Mouse (Mus musculus) layer of hippocampus, postnatal 14 days (tissue): ENCODE data around the gene Pla2g7. TPM values are rescaled to one million over a fixed set of nuclear protein-coding genes. Genes with fewer than 3 reads are reported as not detected.

Source experiments
- DNase-seq, 2 experiments: peaks; one replicate each; pipeline ENCODE4 v3.0.0; 2021 to 2022; ENCODE audit warnings: low spot score in 2 of 2, mixed read lengths in 1 of 2
- total RNA-seq, 2 experiments: library from RNA; stranded (reverse); gene quantifications; 2 replicates each; pipeline ENCODE4 v1.2.3; 2021

Pla2g7 gene
- total RNA-seq, 2 experiments from 2014 or later: 90.7 to 93.7 TPM

DNA sequence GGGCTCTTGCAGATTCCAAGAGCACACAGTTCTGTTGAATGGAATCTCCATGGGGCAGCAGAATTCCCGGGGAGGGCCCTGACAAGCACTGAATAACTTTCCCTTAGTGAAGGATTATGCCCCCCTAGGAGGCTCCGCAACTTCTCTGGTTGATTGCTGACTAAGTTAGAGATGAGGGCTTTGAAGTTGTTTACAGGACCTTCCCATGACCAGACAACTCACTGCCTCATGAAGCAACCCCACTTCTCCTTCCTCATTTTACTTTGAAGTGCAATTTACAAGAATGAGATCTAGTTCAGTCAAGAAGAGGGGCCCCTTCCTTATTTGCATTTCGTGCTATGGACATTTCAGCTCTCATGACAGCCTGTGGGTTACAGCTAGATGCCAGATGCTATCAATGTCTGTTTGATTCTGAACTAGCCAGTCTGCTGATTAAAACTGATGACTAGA lies 5.8 kb downstream of the Pla2g7 start:
- DNase-seq: no peak

DNA sequence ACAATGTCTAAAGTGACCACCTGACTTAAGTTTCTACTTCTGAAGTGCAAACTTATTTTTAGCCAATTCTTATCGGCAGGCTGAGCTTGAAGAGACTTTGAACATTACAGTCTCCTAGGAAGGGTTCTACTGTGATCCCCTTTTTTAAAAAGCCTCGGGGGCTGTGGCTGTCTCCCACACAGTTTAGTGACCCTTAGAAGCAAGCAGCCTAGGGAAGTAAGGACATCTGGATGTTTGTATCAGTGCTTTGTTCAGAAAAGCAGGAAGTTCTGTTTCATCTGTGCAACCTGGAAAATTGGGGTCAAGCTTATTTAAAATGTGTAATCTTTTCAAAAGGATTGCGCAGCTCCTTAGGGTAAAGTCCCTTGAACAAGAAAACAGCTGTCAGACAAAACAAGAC lies 12.6 kb downstream of the Pla2g7 start:
- DNase-seq: no peak

DNA sequence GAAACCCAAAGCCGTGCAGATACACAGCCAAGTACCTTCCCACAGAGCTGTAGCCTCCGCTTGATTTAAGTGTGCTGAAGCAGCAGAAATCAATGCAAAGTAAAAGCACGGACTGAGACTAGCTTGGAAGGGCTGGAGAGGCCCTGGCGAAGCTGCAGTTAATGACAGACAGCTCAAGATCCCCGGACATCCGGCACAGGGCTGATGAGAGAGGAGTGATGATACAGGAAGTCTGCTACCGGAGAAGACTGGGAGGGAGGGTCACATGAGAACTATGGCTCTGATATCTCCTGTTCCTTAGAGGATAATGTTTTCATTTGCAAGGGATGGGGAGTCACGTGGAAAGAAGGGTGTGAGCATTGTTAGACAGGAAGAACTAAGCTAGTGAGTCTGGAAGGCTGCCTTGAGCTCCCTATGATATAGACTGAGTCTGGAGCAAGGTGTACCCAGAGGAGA lies 13.1 kb downstream of the Pla2g7 start:
- DNase-seq: no peak

DNA sequence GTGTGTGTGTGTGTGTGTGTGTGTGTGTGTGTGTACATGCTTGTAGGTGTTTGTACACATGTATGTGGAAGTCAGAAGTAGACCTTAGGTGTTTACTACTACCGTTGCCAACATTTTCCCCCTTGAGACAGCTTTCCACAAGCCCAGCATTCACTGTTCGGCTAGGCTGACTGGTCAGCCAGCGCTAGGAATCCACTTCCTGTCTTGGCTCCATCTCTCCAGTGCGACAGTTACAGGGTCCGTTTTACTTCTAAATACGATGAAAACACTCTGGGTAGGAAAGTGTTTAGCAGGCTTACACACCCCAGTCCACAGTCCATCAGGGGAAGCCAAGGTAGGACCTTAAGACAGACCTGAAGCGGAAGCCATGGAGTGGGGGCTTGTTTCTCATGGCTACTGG lies 16.9 kb downstream of the Pla2g7 start:
- no peak for DNase-seq

DNA sequence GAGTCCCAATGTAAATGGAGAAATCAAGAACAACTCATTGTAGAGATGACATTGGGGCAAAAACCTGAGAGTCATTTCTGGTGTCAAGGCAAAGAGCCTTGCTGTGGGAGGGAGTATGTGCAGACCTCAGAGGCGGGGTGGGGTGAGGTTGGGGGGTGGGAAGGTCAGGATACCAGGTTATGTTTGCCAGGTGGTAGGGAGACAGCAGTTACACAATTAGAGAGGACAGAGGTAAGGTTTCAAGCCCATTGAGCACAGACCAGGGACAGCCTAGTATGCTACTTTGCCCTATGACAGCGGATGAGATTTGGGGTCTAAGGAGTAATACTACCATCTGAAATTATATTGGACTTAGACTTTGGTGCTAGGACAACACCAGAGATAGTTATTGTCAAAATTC lies 19.4 kb downstream of the Pla2g7 start:
- DNase-seq: no peak

DNA sequence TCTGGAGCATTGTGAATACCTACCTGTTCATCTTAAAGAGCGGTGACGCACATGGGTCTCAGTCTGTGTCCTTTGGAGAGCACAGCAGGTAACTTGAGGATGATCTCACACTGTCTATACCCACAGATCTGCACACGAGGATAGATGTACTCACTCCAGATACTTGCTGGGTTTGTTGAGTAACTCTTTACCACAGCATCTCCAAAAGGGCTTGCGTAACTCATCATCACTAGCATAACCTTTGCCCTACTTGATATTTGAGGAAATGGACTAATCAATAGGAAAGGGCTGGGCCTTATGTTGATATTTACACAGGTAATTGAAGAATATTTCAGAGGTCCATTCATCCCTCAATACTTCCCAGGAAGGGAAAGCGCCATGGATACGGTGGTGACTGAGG lies 21.9 kb downstream of the Pla2g7 start:
- no peak for DNase-seq

DNA sequence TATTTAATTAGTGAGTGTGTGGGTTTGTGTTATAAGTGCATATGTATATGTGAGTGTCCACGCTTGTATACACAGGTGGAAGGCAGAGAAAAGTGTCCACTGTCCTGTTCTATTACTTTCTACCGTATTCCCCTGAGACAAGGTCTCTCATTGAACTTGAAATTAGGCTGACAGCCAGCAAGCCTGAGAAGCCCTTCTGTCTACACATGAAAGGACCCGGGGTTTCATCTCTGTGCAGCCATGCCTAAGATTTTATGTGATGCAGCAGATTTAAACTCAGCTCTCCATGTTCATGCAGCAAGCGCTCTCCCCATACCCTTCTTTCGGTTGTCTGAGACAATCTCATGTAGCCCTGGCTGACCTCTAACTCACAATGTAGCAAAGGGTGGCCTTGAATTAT lies 22.6 kb downstream of the Pla2g7 start:
- DNase-seq: no peak

DNA sequence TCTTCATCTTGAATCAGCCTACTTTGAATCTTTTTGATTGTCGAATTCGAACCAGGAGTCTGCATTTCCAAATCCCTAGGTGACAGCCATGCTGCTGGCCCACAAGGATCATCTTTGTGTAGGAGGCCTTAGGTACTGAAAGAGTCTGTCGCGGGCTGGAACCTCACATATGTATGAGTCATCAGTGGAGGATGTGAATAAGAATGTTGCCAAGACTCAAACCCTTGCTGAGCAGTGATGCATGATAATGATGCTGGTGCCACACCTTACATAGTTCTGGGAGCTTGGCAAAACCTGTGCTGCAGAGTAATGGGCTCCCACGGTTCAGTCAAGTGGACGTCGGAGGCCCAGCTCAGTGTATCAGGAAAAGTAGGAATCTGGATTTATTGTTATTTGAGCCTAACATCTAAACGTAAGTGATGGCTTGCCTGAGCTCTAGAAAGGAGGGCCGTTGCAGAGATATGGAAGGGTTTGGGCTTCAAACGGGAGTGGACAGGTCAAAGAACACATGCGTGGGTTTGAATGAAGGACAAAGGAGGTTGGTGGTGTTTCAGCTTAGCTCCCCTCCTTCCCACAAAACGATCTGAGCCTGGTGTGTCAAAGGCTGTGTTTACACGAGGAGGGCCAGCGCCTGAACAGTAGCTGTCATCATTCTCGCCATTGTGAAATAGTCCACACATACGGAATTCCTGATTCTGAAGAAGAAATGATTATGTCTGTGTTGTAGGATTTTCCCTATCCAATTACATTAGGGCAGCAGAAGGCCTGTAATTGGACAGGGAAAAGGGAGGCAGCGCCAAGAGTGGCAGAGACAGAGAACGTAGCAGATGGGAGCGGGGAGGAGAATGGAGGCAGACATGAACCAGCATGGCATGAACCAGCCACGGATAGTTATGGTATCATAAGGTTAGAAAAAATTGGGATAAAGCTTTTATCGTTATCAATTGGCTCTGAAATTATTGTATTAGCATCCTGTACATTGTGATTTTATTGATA lies 24.7 kb downstream of the Pla2g7 start:
- DNase-seq: peak in 1 of 2 experiments; percentile 66

DNA sequence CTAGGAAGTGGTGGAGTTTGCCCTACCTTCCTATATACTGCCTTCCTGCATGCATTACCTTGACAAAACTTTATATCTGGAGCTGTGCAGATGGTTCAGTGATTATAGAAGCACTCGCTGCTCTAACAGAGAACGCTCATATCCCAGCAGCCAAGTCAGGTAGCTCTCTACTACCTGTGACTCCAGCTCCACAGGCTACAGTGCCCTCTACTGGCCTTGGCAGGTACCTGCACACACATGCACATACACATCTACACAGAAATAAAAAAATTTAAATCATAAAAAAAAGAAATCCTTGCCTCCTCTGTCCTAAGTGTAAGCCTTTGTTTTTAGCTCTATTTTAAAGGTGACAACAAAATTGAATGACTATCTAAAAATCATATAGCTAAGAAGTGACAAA lies 29.8 kb downstream of the Pla2g7 start:
- no peak for DNase-seq

DNA sequence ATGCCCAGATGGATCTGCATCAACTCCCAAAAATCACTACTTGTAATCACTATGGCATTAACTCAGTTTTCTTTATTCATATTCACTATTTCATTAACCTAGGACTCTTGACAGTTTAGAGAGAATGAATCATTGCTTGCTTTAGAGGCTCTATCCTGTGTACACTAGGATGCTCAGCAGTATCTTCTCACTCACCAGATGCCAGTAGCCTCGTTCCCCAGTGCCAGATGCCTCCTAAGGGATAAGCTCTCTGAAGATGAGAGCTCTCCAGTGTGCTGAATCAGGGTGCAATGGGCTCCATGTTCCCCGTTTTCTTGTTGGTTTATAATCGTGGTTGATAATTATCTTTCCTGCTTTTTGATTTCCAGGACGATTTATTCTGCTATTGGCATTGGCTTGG lies 30.8 kb downstream of the Pla2g7 start:
- DNase-seq: no peak

DNA sequence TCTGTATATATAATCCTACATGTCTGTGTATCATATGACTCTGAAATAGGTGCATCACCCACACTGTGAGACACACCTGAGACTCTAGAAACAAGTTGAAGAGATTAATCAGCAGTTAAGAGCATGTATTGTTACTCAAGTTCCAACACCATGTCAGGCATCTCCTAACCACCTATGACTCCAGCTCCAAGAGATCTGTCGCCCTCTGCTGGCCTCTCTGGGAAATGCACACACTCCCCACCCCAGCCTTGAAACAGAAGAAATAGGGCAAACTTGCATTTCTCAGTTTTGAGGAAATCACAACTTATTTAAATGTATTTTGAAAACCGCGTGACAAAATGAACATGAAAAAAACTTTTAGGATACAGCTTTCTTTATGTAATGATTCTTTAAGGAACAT lies 38.8 kb downstream of the Pla2g7 start:
- peak; percentile 65 to 70 for DNase-seq

DNA sequence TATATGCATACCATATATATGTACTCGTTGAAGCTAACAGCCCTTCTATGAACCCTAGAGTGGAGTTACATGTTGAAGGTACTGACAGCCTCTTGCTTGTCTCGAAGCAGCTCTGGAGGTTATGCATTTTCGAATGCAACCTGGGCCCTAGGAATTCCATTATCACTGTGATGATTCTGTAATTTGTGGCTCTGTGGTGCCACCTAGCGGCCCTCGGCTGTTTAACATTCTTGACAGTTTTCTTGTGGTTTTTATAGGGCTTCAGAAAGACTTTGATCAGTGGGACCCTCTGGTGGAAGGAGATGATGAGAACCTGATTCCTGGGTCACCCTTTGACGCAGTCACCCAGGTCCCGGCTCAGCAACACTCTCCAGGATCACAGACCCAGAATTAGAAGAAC lies 43.7 kb downstream of the Pla2g7 start:
- peak; percentile 57 to 66 for DNase-seq

DNA sequence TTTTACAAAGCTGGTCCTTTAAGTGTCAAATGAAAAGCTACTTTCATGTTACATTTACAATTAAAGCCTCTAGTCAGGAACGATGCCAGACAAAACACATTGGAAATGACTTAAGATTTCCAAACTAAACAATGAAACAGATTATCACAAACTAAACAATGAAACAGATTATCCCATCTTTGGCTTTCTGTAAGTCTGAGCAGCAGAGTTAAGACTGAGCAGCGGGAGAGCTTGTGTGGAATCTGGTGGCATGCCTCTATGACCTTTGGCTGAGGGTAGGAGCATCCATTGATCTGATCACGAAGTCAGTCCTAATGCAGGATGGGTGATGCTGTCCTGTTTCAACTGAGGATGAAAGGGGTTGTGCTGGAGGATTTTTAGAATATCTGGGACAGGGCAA lies 44.3 kb downstream of the Pla2g7 start:
- DNase-seq: no peak

DNA sequence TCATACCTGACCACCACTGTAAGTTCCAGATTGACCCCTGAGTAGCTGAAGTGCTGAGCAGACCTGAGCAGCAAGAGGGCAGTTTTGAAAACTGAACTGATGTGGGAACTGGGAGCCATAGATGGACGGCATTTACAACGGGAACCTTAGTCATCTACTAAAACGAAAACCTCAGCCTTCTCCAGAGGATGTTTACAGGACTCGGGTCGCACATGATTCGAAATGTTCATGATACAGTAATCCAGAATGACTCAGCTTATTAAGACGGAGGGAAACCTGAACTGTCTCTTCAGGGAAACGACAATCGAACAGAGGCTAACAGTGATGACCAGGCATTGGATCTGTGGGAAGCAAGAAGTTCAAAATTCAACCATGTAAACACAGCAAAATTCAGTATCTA lies 51.3 kb downstream of the Pla2g7 start:
- DNase-seq: no peak

DNA sequence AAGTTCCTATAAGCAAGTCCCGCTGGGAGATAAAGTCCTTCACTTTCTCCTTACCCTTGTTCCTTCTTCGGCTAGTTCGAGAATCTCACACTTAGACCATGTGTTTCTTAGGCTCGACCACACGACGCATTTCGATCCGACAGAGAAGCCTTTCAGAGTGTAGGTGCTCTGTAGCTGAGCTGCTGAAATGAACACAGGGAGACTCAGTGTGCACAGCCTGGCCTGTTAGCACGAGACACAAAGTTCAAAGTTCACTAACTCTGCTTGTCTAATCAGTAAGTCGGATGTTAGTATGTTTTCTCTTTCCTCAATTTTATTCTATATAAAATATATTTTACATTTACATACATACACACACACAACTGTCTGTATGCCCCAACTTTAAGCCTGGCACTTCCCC lies 54.2 kb downstream of the Pla2g7 start:
- no peak for DNase-seq

DNA sequence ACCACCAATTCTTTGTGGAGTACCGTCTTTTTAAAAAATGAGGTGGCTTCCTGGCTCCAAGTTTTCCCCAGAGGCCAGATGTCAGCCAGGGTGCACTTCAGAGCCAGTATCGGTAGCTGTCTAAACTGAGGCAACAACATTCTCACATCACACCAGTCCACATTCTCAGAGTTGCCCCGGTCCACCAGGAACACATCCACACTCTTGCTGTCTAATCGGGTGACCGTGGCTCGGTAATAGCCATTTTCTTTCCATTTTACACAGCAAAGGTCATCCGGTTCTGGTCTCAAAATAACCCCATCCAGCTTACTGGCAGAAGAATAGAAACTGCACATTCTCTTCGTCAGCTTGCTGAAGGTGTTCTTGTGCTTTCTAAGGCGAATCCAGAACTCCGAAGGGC lies 60.3 kb downstream of the Pla2g7 start:
- DNase-seq: no peak

DNA sequence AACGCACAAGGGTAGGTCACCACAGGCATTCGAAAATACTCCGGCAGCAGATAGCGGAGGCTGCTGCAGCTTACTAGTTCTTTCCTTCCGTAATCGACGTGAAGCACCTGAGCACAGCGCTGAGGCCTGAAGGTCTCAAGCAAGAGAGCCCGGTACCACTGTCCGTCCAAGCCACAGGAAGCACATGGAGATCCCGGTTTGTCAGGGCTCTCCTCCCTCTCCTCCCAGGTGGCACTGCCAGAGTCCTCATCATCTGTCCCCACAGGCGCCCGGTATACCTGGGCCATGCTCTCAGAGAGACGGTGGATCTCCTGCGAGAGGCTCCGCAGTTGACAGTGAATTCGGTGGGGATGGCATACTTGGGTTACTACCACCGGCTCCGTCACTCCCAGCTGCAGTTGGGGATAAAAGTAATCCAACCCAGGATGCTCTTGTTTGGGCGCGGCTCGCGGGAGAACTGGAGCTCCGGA lies 61.2 kb downstream of the Pla2g7 start:
- DNase-seq: no peak

DNA sequence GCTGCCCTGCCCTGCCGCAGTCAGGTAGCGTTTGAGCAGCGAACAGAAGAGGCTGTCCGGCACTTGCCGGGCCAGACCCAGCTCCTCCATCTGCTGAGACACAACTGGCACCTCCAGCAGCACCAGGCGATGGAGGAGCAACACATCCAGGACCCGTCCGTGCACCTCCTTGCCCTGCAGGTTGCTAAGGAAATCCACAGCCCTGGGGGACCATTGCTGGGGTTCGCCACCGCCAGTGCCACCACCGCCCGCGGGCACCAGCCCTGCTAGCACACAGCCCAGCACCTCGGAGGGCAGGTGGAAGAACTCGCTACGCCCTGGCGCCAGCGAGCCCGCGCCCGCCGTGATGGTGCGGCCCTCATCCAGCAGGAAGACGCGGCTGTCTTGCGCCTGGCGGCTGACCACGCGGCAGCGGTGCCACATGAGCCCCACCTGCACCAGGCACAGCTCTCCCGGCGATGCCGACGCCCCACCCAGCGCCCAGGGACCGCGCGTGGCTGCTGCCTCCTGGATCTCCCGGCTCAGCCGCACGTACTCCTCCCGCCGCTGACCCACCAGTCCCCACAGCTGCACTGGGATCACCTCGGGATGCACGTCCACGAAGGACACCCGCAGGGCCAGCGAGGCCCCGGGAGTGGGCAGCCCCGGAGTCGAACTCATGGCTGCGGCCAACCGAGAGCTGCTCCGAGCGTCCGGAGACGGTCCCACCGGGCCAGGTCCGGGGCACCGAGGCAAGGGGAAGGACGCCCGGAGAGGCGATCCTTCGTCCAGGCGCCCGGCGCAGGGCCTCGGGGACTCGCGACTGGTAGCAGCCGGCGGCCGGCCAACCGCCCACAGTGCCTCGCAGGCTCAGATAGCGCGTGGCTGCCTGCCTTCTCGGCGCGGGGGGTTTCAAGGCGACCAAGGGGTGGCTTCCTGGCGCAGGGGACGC lies 61.9 kb downstream of the Pla2g7 start, which contains the start of gene Tdrd6:
TSS of gene Tdrd6 (minus strand) at position 804 of the 931 bp plus-strand sequence.
- peak in 1 of 2 experiments; percentile 11 for DNase-seq

DNA sequence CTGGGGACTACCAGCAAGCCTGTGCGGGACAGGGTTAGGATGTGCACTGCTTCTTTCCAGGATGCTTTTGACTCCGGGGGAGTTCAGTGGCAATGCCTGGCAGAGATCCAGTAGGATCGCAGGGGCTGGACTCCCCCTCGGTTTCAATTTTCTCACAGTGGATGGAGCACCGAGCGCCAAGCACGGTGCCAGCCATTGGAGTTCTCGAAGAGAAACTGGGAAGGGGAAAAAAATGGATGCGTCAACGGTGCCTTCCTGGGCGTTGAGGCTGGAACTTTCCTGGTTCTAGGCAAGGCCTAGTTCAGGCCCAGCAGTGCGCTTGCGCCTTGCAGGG lies 62.5 kb downstream of the Pla2g7 start:
- DNase-seq: no peak

DNA sequence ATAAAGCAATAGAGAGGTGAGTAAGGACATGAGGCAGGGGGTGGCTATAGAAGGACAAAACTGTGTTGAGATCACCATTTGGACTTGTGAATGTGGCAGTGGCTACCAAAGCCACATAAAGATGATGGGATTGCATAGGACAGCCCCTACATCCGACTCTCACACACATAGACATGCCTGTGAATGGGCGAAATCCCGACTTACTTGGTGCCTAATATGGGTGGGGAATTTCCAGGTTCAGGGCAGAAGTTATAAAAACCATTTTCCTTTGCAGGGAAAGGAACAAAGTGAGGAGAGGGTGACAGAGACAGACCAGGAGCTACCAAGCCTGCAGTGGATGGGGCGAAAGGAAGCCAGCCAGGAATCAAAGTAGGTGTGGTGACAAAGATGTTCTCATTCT lies 69.2 kb downstream of the Pla2g7 start:
- no peak for DNase-seq

DNA sequence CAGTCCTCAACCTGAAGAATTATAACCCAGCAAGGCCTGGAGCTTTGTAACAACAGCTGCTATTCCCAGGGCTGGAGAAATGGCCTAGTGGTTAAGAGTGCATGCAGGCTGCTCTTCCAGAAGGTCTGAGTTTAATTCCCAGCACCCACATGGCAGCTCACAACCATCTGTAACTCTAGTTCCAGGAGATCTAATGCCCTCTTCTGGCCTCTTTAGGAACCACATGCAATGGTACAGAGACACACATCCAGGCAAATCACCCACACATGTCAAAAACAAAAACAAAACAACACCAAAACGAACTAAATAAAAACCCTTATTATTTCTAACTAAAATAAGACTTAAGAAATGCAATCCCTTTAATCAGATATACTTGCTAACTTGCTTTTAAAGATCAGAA lies 72.9 kb downstream of the Pla2g7 start:
- no peak for DNase-seq

DNA sequence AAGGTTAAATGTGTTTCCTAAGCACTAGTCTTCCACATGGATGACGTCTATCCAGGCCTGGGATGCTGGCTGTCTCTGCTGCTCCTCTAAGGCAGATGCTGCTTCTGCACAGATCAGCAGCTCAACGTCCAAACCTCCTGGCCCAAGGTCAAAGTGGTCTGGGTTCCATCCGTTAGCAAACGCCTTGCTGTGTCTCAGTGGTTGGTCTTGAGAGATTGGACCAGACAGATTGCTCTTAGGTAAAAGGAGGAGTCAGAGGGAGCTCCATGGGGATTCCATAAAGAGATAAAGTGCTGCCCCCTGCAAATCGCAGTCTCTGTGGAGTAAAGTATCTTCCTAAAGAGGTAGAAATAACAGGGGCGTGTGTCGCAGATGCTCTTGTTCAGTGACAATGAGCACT lies 75.3 kb downstream of the Pla2g7 start:
- DNase-seq: no peak
